Mouse (Mus musculus): ENCODE data around the gene Slc23a3.

Gene Slc23a3

DNA sequence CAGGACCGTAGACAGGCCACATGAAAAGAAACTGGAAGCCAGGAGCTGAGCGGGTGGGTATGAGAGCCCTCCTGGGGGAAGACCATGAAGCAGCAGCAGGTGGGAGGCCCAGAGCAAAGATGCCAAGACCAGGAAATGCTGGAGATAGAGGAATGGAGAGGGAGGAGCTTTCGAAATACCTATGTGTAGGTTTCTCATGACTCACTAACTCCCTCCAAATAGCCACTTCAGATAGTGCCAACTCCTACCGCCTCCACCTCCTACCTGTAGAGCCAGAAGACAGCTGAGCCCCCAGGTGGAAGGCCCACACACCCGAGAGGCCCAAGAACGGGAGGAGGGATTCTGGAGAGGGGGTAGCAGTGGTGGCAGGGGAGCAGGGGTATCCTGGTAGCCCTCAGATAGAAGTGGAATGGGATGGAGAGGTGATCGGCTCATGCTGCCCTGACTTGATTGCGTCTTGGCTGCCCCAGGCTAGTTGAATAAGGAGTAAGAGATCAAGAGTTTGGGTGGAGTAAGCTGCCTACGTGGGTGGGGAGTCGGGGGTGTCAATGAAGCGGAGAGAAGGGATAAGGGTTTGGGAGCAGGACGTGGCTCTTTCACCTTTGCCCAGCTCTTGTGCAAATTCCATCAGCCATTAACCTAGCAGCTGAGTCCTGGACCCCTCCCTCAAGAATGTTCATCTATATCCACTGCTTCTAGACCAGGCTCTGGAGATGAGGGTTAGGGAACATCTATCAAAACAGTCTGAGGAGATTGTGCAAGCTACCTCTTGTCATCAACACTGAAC is at the start of gene Slc23a3:
Gene Slc23a3, minus strand, starts transcription at position 470 of the 787 bp plus-strand sequence.
- DNase-seq (ENCODE audit: low spot score in 2 of 2), result no peak

DNA sequence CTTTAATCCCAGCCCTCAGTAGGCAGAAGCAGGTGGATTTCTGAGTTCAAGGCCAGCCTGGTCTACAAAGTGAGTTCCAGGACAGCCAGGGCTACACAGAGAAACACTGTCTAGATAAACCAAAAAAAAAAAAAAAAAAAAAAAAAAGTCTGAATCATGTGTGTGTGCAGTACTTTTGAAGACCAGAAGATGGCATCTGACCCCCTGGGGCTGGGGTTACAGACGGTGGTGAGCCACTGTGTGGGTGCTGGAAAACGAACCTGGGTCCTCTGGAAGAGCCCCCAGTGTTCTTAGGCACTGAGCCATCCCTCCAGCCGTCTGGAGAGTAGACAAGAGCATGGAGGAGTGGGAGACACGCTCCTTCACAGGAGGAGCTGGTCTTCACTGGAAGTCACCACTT is 48.5 kb upstream of the Slc23a3 start:
- no peak for DNase-seq (ENCODE audit: low spot score in 2 of 2)

- no peak for DNase-seq (ENCODE audit: low spot score in 2 of 2)
Measured at GRCm38 (mm10) chr1:75181377-75181870, 47.7 kb upstream of the Slc23a3 start.

- DNase-seq (ENCODE audit: low spot score in 2 of 2), result no peak
Measured at GRCm38 (mm10) chr1:75180741-75181140, 47.1 kb upstream of the Slc23a3 start.

DNA sequence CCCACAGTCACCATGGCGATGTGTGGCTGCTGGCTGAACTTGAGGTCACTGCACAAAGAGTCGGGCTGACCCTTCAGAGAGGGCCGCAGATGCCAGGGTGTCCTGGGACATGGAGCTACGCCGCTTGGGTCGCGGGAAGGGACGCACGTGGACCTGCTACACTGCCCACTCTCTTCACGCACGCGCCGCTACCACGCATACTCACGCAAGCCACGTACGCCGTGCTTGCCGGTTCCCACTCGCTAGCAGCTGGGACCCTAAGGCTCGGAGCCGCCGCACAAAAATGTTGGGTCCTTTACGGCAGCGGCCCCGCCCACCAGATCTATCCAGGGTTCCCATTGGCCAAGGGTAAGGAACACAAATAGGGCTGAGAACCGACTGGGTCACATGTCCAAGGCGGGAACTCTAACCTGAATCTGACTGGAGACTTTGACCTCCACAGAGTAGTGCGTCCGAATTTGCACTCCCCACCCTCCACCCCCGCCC is 46.5 kb upstream of the Slc23a3 start, which contains the start of gene Abcb6:
Gene Abcb6, minus strand, starts transcription at position 288 of the 486 bp plus-strand sequence.
- peak; percentile 91 to 94 for DNase-seq (ENCODE audit: low spot score in 2 of 2)

GRCm38 (mm10) chr1:75179334-75180104 is 45.8 kb upstream of the Slc23a3 start:
- DNase-seq (ENCODE audit: low spot score in 2 of 2), result peak; percentile 49

DNA sequence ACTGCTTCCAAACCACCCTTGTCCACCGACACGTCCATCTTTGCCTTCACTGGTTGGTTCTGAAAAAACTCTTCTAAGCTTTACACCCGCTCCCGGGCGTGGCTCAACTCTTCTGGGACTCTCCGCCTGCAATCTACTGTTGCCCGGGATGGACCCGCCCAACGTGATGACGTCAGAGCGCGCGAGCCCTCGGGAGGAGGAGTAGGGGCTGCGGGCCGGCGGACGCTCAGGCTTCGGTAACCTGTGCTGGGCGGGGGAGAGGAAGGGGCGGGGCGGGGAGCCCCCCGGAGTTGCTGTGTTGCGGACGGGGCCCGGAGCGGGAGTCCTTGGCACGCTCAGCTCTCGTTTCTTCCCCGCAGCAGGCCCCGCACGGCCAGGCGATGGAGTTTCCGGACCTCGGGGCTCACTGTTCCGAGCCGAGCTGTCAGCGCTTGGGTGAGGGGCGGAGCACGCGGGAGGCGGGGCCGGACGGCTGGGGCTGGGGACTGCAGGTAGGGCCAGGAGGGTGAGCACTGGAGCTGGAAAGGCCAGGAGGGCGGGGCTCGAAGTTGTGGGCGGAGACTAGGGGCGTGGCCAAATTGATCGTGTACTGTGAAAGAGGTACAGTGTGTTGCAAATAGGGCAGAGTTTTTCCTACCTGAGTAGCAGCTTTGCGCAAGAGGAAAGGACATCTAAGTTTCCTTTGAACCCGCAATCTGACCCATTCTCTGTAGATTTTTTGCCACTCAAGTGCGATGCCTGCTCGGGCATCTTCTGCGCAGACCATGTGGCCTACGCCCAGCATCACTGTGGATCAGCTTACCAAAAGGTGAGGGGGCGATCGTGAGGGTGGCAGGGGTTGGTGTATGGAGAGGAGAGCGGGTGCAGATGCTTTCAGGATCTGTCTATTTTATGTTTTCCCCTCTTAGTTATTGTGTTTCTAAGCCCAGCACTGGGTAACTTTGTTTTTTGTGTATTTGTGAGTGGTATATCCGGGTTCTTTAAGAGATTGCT is 35.1 kb upstream of the Slc23a3 start, which contains the start of gene Zfand2b:
Gene Zfand2b, plus strand, starts transcription at position 175 of the 993 bp plus-strand sequence.
- peak; percentile 95 for DNase-seq (ENCODE audit: low spot score in 2 of 2)

DNA sequence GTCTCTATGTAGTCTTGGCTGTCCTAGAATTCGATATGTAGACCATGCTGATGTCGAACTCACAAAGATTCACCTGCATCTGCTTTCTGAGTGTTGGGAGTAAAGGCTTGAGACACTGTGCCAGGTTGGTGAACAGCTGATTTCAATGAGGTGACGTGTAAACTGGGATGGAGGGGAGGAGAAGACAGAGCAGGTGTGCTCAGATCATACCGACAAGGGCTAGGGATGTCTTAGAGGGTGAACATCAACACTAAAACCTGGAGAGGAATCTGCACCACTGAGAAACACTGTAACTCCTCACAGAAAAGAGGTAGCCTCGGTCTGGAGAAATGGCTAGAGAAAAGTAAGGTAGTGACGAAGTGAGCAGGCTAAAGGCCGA is 34.4 kb upstream of the Slc23a3 start:
- no peak for DNase-seq (ENCODE audit: low spot score in 2 of 2)

DNA sequence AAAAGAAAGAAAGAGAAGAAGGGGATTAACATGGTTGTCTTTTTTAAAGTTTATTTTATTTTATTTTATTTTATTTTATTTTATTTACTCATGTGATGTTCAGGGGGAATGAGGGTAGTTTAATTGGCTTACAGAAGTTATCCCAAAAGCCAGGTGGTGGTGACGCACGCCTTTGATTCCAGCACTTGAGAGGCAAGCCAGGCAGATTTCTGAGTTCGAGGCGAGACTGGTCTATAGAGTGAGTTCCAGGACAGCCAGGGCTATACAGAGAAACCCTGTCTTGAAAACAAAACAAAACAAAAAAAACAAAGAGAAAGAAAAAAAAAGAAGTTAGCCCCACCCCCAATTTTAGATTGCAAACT is 26.5 kb upstream of the Slc23a3 start:
- no peak for DNase-seq (ENCODE audit: low spot score in 2 of 2)

DNA sequence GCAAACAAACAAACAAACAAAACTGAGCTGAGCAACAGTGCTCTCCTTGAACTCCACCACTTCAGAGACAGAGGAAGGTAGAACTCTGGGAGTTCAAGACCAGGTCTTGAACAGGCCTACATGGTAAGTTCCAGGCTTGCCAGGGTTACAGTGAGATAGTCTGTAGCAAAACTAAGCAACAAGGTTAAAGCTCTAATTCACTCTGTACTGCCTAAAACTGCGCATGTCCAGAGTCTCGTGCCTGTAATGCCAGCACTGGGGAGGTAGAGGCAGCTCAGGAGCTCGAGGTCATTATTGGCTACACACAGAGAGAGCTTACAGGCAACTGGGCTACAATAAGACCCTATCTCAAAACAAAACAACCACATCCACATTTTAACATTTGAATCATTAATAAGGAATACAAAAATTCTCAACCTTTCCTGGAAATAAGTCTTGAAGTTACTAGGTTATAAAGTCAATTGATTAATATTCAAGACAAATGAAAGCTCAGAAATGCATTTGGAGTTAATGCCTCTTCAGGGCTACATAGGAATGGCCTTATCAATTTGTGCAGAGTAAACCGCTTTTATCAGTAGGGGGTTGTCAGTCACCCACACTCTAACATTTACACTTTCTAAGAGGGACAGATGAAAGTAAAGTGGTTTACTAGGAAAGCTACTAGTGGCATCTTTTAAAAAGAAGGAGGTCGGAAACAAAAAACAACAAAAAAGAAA is 26.0 kb upstream of the Slc23a3 start:
- DNase-seq (ENCODE audit: low spot score in 2 of 2), result no peak

GRCm38 (mm10) chr1:75158990-75159389 is 25.3 kb upstream of the Slc23a3 start:
- no peak for DNase-seq (ENCODE audit: low spot score in 2 of 2)

DNA sequence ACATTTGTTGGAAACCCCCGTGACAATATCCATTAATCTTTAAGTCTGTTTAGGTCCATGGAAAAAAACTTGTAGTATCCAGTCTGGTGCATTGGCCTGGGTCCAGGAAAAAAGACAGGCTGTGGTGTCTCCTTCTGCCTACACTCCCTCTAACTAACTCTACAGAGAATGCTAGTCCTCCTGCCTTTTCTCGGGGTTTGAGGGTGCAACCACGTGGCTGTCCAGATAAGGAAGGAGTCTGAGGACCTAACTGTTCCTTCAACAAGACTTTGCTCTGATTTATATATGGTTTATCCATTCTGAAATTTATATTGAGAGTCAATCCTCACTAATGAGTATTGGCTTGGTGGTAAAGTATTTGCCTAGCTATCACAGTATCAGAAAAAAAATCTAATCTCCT is 22.1 kb upstream of the Slc23a3 start:
- DNase-seq (ENCODE audit: low spot score in 2 of 2), result no peak

- no peak for DNase-seq (ENCODE audit: low spot score in 2 of 2)
Measured at GRCm38 (mm10) chr1:75148727-75149126, 15.0 kb upstream of the Slc23a3 start.

DNA sequence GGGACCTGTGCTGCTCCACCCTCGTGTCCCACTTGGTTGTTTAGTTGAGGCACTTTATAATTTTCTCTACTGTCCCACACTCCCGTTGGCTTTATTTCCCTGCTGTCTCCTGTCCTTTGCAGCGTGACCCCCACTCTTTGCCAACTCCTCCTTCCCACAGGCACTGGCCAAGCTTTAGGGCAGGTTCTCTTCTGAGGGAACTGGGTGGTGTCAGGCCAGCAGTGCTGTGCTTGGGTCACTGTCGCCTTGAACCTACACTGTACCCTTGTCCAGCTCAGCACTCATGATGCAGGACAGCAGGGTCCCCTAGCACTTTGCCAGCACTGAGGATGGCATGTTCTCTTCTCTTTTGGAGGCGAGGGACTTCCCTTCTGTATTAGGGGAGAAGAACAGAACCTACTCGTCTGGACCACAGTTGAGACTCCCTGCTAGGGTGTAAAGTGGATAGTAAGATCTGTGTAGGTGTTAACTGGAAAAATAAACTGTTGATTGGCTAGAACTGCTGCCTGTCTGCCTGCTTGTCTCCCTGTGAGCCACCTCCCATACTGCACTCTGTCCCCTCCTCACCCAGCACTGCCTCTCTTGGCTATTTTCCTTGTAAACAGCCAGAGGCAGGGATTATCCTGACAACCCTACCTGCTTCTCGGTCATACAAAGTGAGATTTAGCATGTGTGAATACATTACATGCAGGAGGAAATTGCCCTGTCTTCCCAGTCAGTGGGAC is 13.9 kb upstream of the Slc23a3 start:
- DNase-seq (ENCODE audit: low spot score in 2 of 2), result no peak

DNA sequence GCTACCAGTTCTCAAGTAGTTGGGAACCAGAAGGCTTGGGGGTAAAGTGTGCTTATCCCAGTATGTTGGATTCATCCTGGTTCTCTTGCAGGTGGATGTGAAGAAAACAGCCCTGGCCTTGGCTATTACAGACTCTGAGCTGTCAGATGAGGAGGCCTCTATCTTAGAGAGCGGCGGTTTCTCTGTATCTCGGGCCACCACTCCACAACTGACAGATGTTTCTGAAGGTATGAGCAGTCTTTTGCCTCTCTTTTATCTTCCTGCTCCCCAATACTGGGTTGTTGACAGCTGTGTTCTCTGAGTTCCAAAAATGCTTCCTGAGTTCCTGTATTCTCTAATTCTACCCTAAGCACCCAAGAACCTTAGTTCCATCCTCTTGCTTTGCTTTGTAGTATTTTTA is 11.9 kb upstream of the Slc23a3 start:
- DNase-seq (ENCODE audit: low spot score in 2 of 2), result no peak

DNA sequence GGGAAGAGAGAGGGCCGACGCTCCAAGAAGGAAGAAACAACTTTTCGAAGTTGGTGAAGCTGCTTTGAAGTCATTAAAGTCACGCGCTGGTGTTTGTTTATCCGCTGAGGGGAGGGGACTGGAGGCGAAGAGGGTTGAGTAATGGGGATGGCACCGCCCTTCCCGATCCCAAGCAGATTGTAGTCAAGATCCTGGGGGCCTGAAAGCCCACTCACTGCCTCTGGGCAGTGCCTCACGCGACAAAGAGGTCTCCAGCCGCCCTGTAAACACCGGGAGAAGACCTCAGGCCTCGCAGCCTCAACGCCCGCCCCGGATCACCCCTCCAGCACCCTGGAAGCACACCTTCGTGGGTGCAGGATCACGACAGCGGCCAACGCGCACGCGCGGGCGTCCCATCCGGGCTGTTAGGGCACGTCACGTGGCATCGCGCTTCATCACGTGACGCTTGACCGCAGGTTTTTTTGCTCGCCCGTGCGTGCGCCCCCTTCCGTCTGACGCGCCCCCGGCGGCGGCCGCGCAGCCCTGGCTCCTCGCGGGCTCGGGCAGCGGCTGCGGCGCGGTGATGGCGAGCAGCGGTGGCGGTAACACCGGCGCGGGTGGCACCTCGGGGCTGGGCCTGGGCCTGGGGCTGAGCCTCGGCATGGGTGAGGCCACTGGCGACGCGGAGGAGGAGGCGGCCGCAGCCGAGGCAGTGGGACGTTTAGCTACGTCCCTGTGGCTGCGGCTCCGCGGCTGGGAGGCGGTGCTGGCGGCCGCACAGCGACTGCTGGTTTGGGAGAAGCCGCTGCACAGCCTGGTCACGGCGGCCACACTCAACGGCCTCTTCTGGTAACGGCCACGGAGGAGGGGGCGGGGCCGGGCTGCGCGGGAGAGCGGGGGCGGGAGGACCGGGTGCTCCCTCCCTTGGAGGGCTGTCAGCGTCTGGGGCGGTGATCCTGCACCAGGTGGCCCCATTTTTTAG is 8.9 kb upstream of the Slc23a3 start, which contains the start of the genes Cnppd1 and Retreg2:
Gene Cnppd1, minus strand, starts transcription at position 411 of the 961 bp plus-strand sequence.
Gene Retreg2, plus strand, starts transcription at position 478 of the 961 bp plus-strand sequence.
- peak; percentile 95 to 97 for DNase-seq (ENCODE audit: low spot score in 2 of 2)

- DNase-seq (ENCODE audit: low spot score in 2 of 2), result peak; percentile 62
Measured at GRCm38 (mm10) chr1:75141486-75142190, 7.9 kb upstream of the Slc23a3 start.

- no peak for DNase-seq (ENCODE audit: low spot score in 2 of 2)
Measured at GRCm38 (mm10) chr1:75140601-75141190, 7.0 kb upstream of the Slc23a3 start.
